Mouse (Mus musculus) cerebellum, adult 11-12 months (tissue): ENCODE data around the gene Tnn.

Experiments
- DNase-seq: peaks from one replicate; pipeline ENCODE4 v3.0.0; 2022

The Tnn gene

DNA sequence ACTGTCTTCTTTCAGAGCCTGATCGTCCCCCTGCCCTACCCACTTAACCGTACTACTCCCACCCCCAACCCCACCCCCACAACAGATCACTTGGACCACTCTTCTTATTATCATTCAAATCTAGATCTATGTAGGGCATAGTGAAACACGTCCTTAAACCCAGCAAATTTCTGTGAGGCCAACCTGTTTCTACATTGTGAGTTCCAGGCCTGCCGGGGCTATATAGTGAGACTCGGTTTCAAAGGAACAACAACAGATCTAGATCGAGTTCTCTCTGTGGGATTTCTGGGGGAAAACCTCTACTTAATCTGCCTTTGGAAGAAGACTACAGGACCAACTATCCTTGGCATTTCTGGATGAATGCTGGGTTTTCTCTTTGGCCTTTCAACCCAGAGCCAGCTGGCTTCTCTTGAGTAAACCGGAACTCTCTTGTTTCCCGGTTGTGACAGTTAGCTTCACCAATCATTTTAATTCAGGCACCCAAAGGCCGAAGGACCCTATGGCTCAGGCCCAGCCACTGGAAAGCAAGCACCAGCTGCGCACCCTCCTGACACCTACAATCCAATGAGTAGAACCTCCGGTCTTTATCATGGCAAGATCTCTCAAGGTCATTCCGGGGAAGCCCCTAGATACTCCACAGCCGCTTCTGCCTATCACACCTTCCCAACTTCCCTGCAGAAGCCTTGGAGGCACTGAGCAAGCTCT is 110.0 kb downstream of the Tnn start:
- DNase-seq, result no peak

DNA sequence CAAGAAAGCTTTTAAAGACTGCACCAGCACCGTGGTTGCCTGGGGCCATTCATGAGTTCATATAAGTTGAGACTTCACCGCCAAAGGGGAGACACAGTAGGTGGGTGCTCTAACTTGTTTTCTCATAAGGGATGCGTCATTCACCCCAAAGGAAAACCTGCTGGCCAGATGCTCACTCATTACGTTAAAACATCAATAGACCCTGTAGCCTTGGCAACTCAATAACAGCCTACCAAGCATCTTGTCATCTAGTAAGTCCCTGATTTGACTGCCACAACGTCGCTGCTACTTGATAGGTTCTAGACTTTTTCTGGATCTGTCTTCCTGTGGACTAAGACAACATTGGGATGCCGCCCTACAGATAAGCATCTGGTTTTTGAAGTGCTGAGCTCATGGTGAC is 111.0 kb downstream of the Tnn start:
- no peak for DNase-seq

DNA sequence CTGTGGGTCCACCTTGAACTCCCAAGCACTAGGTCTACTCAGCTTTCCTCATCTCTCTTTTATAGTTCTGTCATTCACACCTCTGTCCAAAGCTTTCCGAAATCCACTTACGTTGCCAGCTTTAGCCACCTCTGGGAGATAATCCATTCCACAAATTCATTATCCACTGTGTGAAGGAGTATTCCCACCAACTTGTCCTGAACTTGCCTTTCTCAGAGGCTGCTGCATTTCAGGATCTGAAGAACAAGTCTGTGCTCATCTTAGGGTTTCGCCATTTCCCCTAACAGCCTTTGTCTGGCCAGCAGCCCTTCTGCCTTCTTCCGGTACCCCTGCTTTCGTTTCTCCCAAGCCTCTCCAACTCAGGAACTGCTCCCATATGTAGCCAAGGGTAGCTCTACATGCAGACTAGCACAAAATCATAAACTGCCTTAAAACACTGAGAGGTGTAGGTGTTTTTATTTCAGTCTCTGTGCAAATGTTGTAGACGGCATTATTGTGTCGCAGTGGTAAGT is 112.1 kb downstream of the Tnn start:
- no peak for DNase-seq

DNA sequence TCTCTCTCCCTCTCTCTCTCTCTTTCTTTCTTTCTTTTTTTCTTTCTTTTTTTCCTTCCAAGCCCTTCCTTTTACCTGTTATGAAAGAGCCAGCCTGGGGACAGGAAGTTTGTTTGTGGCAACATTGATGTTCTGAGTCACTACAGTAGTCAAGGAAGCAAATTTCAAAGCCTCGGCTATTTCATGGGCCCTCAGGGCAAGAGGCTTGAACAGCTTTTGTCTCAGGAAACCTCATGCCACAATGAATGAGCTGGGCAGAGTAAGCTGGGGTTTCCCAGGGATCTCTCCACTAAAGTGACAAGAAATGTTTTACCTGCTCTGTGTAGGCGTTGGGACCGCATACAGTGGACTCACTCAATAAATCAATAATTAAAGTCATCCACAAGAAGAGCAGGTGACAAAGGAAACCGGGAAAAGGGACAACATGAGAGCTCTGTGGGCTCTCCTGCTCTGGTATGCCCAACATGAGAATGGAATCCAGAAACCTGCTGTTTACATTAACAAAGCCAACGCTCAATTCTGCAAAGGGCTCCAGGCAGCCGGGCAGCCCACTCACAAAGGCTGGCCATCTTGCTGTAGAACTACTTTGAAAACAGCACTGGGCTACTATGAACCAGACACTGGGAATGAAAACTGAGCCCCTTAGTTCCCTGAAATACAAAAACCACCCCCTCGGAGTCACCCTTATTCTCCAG is 113.3 kb downstream of the Tnn start:
- DNase-seq, result no peak

DNA sequence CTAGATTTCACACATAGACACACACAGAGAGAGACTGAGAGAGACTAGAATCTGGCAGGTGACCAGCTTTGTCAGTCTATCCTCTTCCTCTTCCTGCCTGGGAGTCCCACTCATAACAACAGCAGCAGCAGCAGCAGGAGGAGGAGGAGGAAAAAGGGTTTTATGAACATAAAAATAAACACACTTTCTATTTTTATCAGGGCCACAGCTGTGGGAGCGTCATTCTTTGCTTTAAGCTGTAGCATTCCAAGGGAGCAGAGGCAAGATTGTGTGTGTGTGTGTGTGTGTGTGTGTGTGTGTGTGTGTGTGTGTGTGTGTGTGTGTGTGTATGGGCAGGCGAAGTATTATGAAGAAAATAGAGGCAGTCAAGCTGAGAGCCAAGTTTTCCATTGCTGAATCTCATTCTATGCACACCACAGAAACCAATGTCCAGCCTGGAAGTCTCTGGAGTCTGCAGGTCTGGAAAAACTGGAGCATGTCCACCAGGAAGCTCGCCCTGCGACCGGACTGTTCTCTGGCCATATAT is 116.3 kb downstream of the Tnn start:
- no peak for DNase-seq

DNA sequence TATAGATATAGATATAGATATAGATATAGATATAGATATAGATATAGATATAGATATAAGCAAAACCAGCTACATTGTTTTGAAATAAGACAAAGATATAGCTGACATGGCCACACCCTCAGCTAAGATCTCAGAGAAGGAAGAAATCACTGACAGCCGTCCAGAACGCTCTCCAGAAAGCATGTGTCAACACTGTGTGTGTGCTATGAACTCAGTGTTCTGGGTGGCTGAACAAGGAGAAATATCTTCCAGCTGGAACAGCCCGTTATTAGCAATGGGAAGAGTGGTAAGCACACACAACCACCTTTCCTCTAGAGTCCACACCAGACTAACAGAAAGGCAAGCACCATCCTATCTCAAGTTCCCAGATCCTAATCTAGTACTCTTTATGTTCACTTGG is 117.8 kb downstream of the Tnn start:
- DNase-seq, result no peak
